Mouse (Mus musculus): Measurements from ENCODE around the gene Ccdc130. TPM values are rescaled to one million over a fixed set of nuclear protein-coding genes. Genes with fewer than 3 reads are reported as not detected.
A peak's percentile ranks its signal among the peaks of the same experiment; 100 is the strongest.

Ccdc130 gene
- polyA plus RNA-seq, 1 experiment from 2014 or later = 20.6 TPM

DNA sequence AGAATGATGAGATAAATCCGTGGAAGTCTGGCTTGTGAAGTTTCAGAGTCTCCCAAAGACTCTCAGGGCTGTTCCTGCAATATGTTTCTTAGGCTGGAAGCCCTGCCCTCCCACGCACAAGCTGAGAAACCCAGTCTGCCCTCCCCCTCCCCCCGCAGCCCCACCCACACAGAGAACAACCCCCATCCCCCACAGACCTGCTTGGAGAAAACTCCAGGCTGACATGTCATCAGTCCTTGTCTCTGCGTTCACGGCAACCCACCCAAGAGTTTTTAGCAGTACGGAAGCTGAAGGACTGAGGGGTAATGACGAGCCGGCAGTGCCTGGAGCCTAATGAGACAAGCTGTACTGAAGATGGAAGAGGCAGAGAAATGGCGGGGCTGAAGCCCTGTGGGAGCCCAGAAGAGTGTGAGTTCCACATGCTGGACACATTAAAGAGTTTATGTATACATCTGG is 14.5 kb upstream of the Ccdc130 start:
- ATAC-seq (replicated peaks; ENCODE audit: low FRiP score, low TSS enrichment, low read depth) (no peak), DNase-seq (ENCODE audit: low spot score) (peak; percentile 70)
- Histone ChIP-seq H3K9me3 (ENCODE audit: control insufficient read depth, low read length) (no peaks in the 10 kb centered on the region), H3K27me3 (replicated peaks; ENCODE audit: control insufficient read depth, insufficient read depth, low read length) (no peaks in the 10 kb centered on the region), H3K9ac (ENCODE audit: low read length) (peak overlapping the region; percentile 22; the same call in 1 of the 2 replicates), H3K36me3 (ENCODE audit: control insufficient read depth, insufficient read depth, low read length) (no peaks in the 10 kb centered on the region), H3K27ac (ENCODE audit: low read depth) (peak overlapping the region; percentile 47), H3K4me1 (replicated peaks; ENCODE audit: control insufficient read depth, insufficient read depth, low read length) (peaks cover 8% of the 10 kb centered on the region; the same call in 1 of the 2 replicates), H3K4me2 (ENCODE audit: low read length) (peak overlapping the region; percentile 41), H3K4me3 (ENCODE audit: low read depth, low read length) (peak overlapping the region; percentile 20)
- WGBS = 11% methylated on average over 9 of the region's 9 CpGs

DNA sequence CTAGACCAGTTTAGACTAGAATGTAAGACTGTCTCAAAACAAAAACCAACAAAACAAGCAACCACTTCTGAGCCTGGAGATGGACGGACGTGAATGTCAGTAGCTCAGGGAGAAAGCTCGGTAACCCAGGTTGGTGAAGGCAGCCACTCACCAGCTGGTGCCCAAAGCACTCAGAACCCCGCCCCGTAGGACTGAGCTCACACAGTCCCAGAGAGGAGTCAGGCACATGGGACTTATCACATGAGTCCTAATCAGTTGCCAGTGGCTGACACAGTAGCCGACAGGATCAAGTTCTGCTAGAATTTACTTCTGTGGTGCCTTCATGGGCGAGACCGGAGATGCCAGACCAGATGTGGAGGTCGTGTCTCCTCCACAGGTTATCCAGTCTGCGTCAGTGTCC is 10.6 kb upstream of the Ccdc130 start:
- WGBS = 77% methylated on average over 10 of the region's 10 CpGs
- Histone ChIP-seq H3K36me3 (ENCODE audit: control insufficient read depth, insufficient read depth, low read length) (no peaks in the 10 kb centered on the region), H3K9ac (ENCODE audit: low read length) (no peak overlapping the region), H3K4me3 (ENCODE audit: low read depth, low read length) (no peak overlapping the region), H3K27me3 (replicated peaks; ENCODE audit: control insufficient read depth, insufficient read depth, low read length) (no peaks in the 10 kb centered on the region), H3K4me2 (ENCODE audit: low read length) (no peak overlapping the region), H3K9me3 (ENCODE audit: control insufficient read depth, low read length) (no peaks in the 10 kb centered on the region), H3K4me1 (replicated peaks; ENCODE audit: control insufficient read depth, insufficient read depth, low read length) (peaks cover 8% of the 10 kb centered on the region; the same call in 1 of the 2 replicates), H3K27ac (ENCODE audit: low read depth) (no peak overlapping the region)
- DNase-seq (ENCODE audit: low spot score) (no peak), ATAC-seq (replicated peaks; ENCODE audit: low FRiP score, low TSS enrichment, low read depth) (no peak)

DNA sequence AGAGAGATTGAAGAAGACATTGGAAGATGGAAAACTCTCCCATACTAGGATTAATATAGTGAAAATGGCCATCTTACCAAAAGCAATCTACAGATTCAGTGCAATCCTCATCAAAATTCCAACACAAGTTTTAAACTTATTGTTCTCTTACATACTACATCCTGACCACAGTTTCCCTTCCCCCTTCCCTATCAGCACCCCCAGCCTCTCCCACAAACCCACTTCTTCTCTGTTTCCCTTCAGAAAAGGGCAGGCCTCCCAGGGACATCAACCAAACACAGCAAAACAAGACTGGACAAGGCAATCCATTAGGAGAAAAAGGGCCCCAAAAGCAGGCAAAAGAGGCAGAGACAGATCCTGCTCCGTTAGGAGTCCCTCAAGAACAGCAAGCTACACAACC is 6.3 kb upstream of the Ccdc130 start:
- Histone ChIP-seq H3K4me3 (ENCODE audit: low read depth, low read length) (no peak overlapping the region), H3K9ac (ENCODE audit: low read length) (no peak overlapping the region), H3K9me3 (ENCODE audit: control insufficient read depth, low read length) (no peaks in the 10 kb centered on the region), H3K4me1 (replicated peaks; ENCODE audit: control insufficient read depth, insufficient read depth, low read length) (no peaks in the 10 kb centered on the region), H3K27me3 (replicated peaks; ENCODE audit: control insufficient read depth, insufficient read depth, low read length) (no peaks in the 10 kb centered on the region), H3K4me2 (ENCODE audit: low read length) (no peak overlapping the region), H3K27ac (ENCODE audit: low read depth) (no peak overlapping the region), H3K36me3 (ENCODE audit: control insufficient read depth, insufficient read depth, low read length) (no peaks in the 10 kb centered on the region)
- DNase-seq (ENCODE audit: low spot score) (no peak), ATAC-seq (replicated peaks; ENCODE audit: low FRiP score, low TSS enrichment, low read depth) (no peak)
- WGBS = 67% methylated on average over 1 of the region's 1 CpGs

DNA sequence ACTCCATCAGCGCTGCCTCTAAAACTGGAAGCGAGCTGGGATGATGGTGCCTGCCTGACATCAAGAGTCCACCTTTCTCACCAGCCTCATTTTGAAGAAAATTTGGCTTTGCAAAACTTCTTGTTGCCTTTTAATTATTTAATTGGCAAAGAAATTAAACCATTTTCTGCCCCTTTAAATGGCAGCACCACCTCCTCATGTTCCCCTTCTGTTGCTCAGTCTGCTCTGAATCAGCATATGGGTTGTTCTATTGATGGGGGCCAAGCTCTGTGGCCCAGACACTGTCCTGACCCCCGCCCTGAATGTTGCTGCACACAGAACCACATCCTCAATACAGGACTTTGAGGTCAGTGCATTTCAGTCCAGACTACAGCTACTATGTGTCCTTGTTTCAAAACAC is 3.8 kb upstream of the Ccdc130 start:
- no peak overlapping the region for H3K27ac ChIP-seq (ENCODE audit: low read depth)
- H3K36me3 ChIP-seq (ENCODE audit: control insufficient read depth, insufficient read depth, low read length) = no peaks in the 10 kb centered on the region
- no peak overlapping the region for H3K4me2 ChIP-seq (ENCODE audit: low read length)
- no peak overlapping the region for H3K4me3 ChIP-seq (ENCODE audit: low read depth, low read length)
- H3K9ac ChIP-seq (ENCODE audit: low read length) = no peak overlapping the region
- ATAC-seq (replicated peaks; ENCODE audit: low FRiP score, low TSS enrichment, low read depth) (no peak), DNase-seq (ENCODE audit: low spot score) (no peak)
- H3K9me3 ChIP-seq (ENCODE audit: control insufficient read depth, low read length) = no peaks in the 10 kb centered on the region
- H3K27me3 ChIP-seq (replicated peaks; ENCODE audit: control insufficient read depth, insufficient read depth, low read length) = no peaks in the 10 kb centered on the region
- WGBS = 81% methylated on average over 3 of the region's 3 CpGs
- H3K4me1 ChIP-seq (replicated peaks; ENCODE audit: control insufficient read depth, insufficient read depth, low read length) = peaks cover 5% of the 10 kb centered on the region

DNA sequence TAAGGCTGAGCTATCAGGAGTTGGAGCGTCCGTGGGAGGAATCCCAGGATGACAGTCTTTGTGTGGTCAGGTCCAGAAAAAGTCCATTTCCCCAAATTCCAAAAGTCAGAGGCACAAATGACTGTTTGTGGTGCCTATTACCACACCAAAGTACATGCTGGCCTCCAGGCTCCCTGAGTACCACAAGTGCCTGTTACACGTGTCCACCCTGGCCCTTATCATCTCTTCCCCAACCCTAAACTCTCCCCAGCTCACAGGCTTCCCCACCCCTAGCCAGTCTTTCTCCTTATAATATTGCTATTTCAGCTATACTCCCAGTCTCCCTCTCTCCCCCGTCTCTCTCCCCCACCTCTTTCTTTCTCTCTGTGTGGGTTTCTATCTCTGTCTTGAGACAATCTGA is 2.1 kb upstream of the Ccdc130 start:
- 79% methylated on average over 4 of the region's 4 CpGs for WGBS
- ATAC-seq (replicated peaks; ENCODE audit: low FRiP score, low TSS enrichment, low read depth) (no peak), DNase-seq (ENCODE audit: low spot score) (no peak)
- no peak overlapping the region for H3K27ac ChIP-seq (ENCODE audit: low read depth)
- no peaks in the 10 kb centered on the region for H3K9me3 ChIP-seq (ENCODE audit: control insufficient read depth, low read length)
- no peaks in the 10 kb centered on the region for H3K27me3 ChIP-seq (replicated peaks; ENCODE audit: control insufficient read depth, insufficient read depth, low read length)
- no peaks in the 10 kb centered on the region for H3K36me3 ChIP-seq (ENCODE audit: control insufficient read depth, insufficient read depth, low read length)
- no peak overlapping the region for H3K4me2 ChIP-seq (ENCODE audit: low read length)
- H3K9ac ChIP-seq (ENCODE audit: low read length) = no peak overlapping the region
- H3K4me1 ChIP-seq (replicated peaks; ENCODE audit: control insufficient read depth, insufficient read depth, low read length) = peaks cover 5% of the 10 kb centered on the region
- H3K4me3 ChIP-seq (ENCODE audit: low read depth, low read length) = no peak overlapping the region

DNA sequence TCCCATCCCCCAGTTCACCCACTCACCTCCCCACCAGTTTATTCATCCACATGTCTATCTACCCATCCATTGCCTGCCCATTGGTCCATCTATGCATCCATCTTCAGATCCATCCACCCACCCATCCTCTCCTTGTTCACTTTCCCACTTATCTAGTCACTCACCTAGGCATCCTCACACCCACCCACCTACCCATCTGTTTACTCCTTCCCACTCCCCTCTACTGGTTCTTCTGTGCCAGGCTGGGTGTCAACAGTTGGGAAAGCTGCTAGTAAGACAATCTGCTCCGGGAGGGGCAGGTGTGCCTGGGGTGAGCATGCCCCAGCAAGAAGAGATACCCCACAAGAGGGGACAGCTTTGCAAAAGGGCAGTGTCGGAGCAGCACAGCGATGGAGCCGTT is 9.1 kb downstream of the Ccdc130 start:
- Histone ChIP-seq H3K36me3 (ENCODE audit: control insufficient read depth, insufficient read depth, low read length) (peaks cover 73% of the 10 kb centered on the region), H3K9ac (ENCODE audit: low read length) (no peak overlapping the region), H3K27ac (ENCODE audit: low read depth) (no peak overlapping the region), H3K27me3 (replicated peaks; ENCODE audit: control insufficient read depth, insufficient read depth, low read length) (no peaks in the 10 kb centered on the region), H3K9me3 (ENCODE audit: control insufficient read depth, low read length) (no peaks in the 10 kb centered on the region), H3K4me3 (ENCODE audit: low read depth, low read length) (no peak overlapping the region), H3K4me2 (ENCODE audit: low read length) (no peak overlapping the region), H3K4me1 (replicated peaks; ENCODE audit: control insufficient read depth, insufficient read depth, low read length) (peaks cover 10% of the 10 kb centered on the region; the same call in 1 of the 2 replicates)
- 95% methylated on average over 4 of the region's 4 CpGs for WGBS
- ATAC-seq (replicated peaks; ENCODE audit: low FRiP score, low TSS enrichment, low read depth) (no peak), DNase-seq (ENCODE audit: low spot score) (no peak)

DNA sequence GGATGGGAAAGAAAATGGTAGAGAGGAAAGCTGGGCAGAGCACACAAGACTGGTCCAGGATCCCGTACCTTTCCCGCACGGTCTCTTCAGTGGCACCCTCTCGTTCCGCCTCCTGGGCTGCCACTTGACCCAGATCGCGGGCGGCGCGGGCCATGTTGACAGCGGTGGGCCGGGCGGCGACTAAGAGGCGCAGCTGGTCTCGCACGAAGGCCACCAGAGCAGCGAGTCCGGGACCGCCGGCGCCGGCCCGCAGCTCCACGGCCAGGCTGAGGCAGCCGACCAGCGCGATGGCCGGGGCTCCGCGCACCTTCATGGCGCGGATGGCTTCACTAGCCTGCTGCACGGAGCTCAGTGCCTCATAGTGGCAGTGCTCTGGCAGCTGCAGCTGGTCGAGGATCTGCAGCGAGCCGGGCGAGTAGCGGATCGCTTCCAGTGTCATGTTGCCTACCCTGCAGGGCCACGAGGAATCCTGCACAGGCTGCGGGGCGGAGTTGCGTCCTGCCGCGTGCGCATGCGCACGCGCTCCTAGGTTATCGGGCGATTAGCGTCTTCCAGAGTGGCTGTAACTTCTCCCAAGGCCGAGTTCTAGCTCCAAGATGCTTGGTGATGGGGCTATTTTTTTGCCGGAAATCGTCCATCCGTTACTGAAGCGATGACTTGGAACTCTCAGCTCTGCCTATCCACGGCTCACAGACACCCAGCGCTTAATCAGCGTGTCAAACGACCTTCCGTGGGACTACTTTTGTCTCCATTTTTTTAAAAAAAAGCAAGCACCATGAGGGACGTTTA is 13.2 kb downstream of the Ccdc130 start, which contains the start of gene Mri1:
Mri1 (minus strand) TSS at position 505 of the 789 bp plus-strand sequence.
- Histone ChIP-seq H3K4me3 (ENCODE audit: low read depth, low read length) (peak within 1 kb of the TSS; percentile 87), H3K27ac (ENCODE audit: low read depth) (peak within 1 kb of the TSS; percentile 82), H3K4me1 (replicated peaks; ENCODE audit: control insufficient read depth, insufficient read depth, low read length) (peaks cover 13% of the 10 kb centered on the region; the same call in 1 of the 2 replicates), H3K9ac (ENCODE audit: low read length) (peak within 1 kb of the TSS; percentile 75), H3K9me3 (ENCODE audit: control insufficient read depth, low read length) (no peaks in the 10 kb centered on the region), H3K36me3 (ENCODE audit: control insufficient read depth, insufficient read depth, low read length) (peaks cover 71% of the 10 kb centered on the region), H3K27me3 (replicated peaks; ENCODE audit: control insufficient read depth, insufficient read depth, low read length) (no peaks in the 10 kb centered on the region), H3K4me2 (ENCODE audit: low read length) (peak within 1 kb of the TSS; percentile 92)
- WGBS = under 1% methylated on average over 64 of the region's 64 CpGs
- peak; percentile 84 for ATAC-seq (replicated peaks; ENCODE audit: low FRiP score, low TSS enrichment, low read depth)
- peak; percentile 92 for DNase-seq (ENCODE audit: low spot score)

DNA sequence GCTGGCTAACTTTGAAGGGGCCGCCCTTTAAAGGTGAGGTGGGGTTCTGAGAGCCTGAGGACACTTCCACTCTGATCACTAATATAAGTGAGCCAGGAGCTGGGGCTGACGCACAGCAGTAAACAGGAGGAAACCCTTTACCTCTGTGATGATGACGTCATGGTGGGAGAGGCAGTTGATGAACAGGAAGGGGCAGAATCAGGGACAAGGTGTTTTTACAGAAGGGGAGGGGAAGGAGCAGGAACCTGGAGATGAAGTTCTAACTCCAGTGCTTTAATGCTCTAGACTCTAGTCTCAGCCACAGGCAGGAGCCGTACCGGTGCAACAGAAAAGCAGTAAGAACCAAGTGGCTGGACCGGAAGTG is 13.7 kb downstream of the Ccdc130 start:
- peaks cover 71% of the 10 kb centered on the region for H3K36me3 ChIP-seq (ENCODE audit: control insufficient read depth, insufficient read depth, low read length)
- 10% methylated on average over 6 of the region's 6 CpGs for WGBS
- peak overlapping the region; percentile 75 for H3K9ac ChIP-seq (ENCODE audit: low read length)
- peak overlapping the region; percentile 82 for H3K27ac ChIP-seq (ENCODE audit: low read depth)
- ATAC-seq (replicated peaks; ENCODE audit: low FRiP score, low TSS enrichment, low read depth) (peak; percentile 70), DNase-seq (ENCODE audit: low spot score) (no peak)
- H3K4me1 ChIP-seq (replicated peaks; ENCODE audit: control insufficient read depth, insufficient read depth, low read length) = peaks cover 13% of the 10 kb centered on the region; the same call in 1 of the 2 replicates
- H3K9me3 ChIP-seq (ENCODE audit: control insufficient read depth, low read length) = no peaks in the 10 kb centered on the region
- H3K27me3 ChIP-seq (replicated peaks; ENCODE audit: control insufficient read depth, insufficient read depth, low read length) = no peaks in the 10 kb centered on the region
- H3K4me2 ChIP-seq (ENCODE audit: low read length) = peak overlapping the region; percentile 92
- peak overlapping the region; percentile 87 for H3K4me3 ChIP-seq (ENCODE audit: low read depth, low read length)

DNA sequence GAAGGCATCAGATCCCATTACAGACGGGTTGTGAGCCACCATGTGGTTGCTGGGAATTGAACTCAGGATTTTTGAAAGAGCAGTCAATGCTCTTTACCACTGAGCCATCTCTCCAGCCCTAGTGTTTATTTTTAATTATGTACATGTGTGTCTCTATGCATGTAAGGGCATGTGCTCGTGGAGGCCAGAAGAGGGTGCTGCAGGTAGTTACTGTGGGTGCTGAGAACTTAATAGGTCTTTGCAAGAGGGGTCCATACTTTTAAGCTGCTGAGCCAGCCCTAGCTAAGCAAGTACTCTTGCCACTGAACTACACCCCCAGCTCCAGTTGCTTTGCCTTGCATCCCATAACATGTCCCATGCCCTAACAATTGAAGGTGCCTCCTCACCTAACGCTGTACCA is 14.3 kb downstream of the Ccdc130 start:
- Histone ChIP-seq H3K4me1 (replicated peaks; ENCODE audit: control insufficient read depth, insufficient read depth, low read length) (peaks cover 13% of the 10 kb centered on the region; the same call in 1 of the 2 replicates), H3K36me3 (ENCODE audit: control insufficient read depth, insufficient read depth, low read length) (peaks cover 71% of the 10 kb centered on the region), H3K9me3 (ENCODE audit: control insufficient read depth, low read length) (no peaks in the 10 kb centered on the region), H3K9ac (ENCODE audit: low read length) (no peak overlapping the region), H3K27me3 (replicated peaks; ENCODE audit: control insufficient read depth, insufficient read depth, low read length) (no peaks in the 10 kb centered on the region), H3K4me2 (ENCODE audit: low read length) (peak overlapping the region; percentile 92), H3K4me3 (ENCODE audit: low read depth, low read length) (peak overlapping the region; percentile 87), H3K27ac (ENCODE audit: low read depth) (no peak overlapping the region)
- ATAC-seq (replicated peaks; ENCODE audit: low FRiP score, low TSS enrichment, low read depth) (no peak), DNase-seq (ENCODE audit: low spot score) (no peak)
- 84% methylated on average over 3 of the region's 3 CpGs for WGBS

Measured in intestine, embryonic 14.5 days (tissue).